Mouse (Mus musculus): ENCODE results near the gene Zbtb9. TPM values are rescaled to one million over a fixed set of nuclear protein-coding genes. Genes with fewer than 3 reads are reported as not detected.

The Zbtb9 gene
- polyA plus RNA-seq, 1 experiment from 2014 or later, result 10.8 TPM

GRCm38 (mm10) chr17:26951952-26952877 lies 20.8 kb upstream of the Zbtb9 start:
- H3K9me3 ChIP-seq (ENCODE audit: control insufficient read depth, low read length), result no peaks in the 10 kb centered on the region
- 3% methylated on average over 23 of the region's 23 CpGs for WGBS
- peak overlapping the region; percentile 51 for H3K9ac ChIP-seq (replicated peaks; ENCODE audit: low read depth, low read length)

GRCm38 (mm10) chr17:26953201-26953600 lies 19.8 kb upstream of the Zbtb9 start:
- Histone ChIP-seq H3K27ac (ENCODE audit: low read depth, low read length) (no peak overlapping the region), H3K9ac (replicated peaks; ENCODE audit: low read depth, low read length) (peak overlapping the region; percentile 39), H3K9me3 (ENCODE audit: control insufficient read depth, low read length) (no peaks in the 10 kb centered on the region), H3K27me3 (ENCODE audit: control insufficient read depth, insufficient read depth, low read length) (no peaks in the 10 kb centered on the region), H3K4me1 (ENCODE audit: control insufficient read depth, insufficient read depth, low read length) (peaks cover 48% of the 10 kb centered on the region), H3K36me3 (ENCODE audit: control insufficient read depth, insufficient read depth, low read length) (peaks cover 26% of the 10 kb centered on the region), H3K4me2 (ENCODE audit: low read depth, low read length) (peak overlapping the region; percentile 89), H3K4me3 (ENCODE audit: low read depth, low read length) (peak overlapping the region; percentile 35)
- WGBS, result 27% methylated on average over 6 of the region's 6 CpGs
- ATAC-seq (ENCODE audit: low read depth), result no peak

More at GRCm38 (mm10) chr17:26951952-26952877, 20.8 kb upstream of the Zbtb9 start:
- H3K27ac ChIP-seq (ENCODE audit: low read depth, low read length), result peak overlapping the region; percentile 60; the same call in 1 of the 2 replicates
- peaks cover 21% of the 10 kb centered on the region for H3K36me3 ChIP-seq (ENCODE audit: control insufficient read depth, insufficient read depth, low read length)
- H3K27me3 ChIP-seq (ENCODE audit: control insufficient read depth, insufficient read depth, low read length), result no peaks in the 10 kb centered on the region
- H3K4me2 ChIP-seq (ENCODE audit: low read depth, low read length), result peak overlapping the region; percentile 89
- ATAC-seq (ENCODE audit: low read depth), result 0 out of 2 replicates have a peak, but pooled peaks have one; percentile 26
- H3K4me1 ChIP-seq (ENCODE audit: control insufficient read depth, insufficient read depth, low read length), result peaks cover 54% of the 10 kb centered on the region
- peak overlapping the region; percentile 35 for H3K4me3 ChIP-seq (ENCODE audit: low read depth, low read length)

GRCm38 (mm10) chr17:26953726-26954125 lies 19.2 kb upstream of the Zbtb9 start:
- H3K27ac ChIP-seq (ENCODE audit: low read depth, low read length), result 0 out of 2 replicates have a peak overlapping the region, but pooled peaks have one; percentile 16
- no peaks in the 10 kb centered on the region for H3K9me3 ChIP-seq (ENCODE audit: control insufficient read depth, low read length)
- no peaks in the 10 kb centered on the region for H3K27me3 ChIP-seq (ENCODE audit: control insufficient read depth, insufficient read depth, low read length)
- ATAC-seq (ENCODE audit: low read depth), result no peak
- WGBS, result 20% methylated on average over 12 of the region's 16 CpGs
- peaks cover 30% of the 10 kb centered on the region for H3K36me3 ChIP-seq (ENCODE audit: control insufficient read depth, insufficient read depth, low read length)
- H3K4me3 ChIP-seq (ENCODE audit: low read depth, low read length), result peak overlapping the region; percentile 13
- peak overlapping the region; percentile 89 for H3K4me2 ChIP-seq (ENCODE audit: low read depth, low read length)
- peak overlapping the region; percentile 39; the same call in 1 of the 2 replicates for H3K9ac ChIP-seq (replicated peaks; ENCODE audit: low read depth, low read length)
- H3K4me1 ChIP-seq (ENCODE audit: control insufficient read depth, insufficient read depth, low read length), result peaks cover 48% of the 10 kb centered on the region

GRCm38 (mm10) chr17:26956309-26956708 lies 16.7 kb upstream of the Zbtb9 start:
- Histone ChIP-seq H3K9ac (replicated peaks; ENCODE audit: low read depth, low read length) (no peak overlapping the region), H3K4me1 (ENCODE audit: control insufficient read depth, insufficient read depth, low read length) (peaks cover 25% of the 10 kb centered on the region), H3K9me3 (ENCODE audit: control insufficient read depth, low read length) (no peaks in the 10 kb centered on the region), H3K4me3 (ENCODE audit: low read depth, low read length) (no peak overlapping the region), H3K4me2 (ENCODE audit: low read depth, low read length) (no peak overlapping the region), H3K27me3 (ENCODE audit: control insufficient read depth, insufficient read depth, low read length) (no peaks in the 10 kb centered on the region), H3K36me3 (ENCODE audit: control insufficient read depth, insufficient read depth, low read length) (peaks cover 46% of the 10 kb centered on the region), H3K27ac (ENCODE audit: low read depth, low read length) (no peak overlapping the region)
- ATAC-seq (ENCODE audit: low read depth), result no peak
- WGBS, result 90% methylated on average over 5 of the region's 5 CpGs

GRCm38 (mm10) chr17:26956895-26957294 lies 16.1 kb upstream of the Zbtb9 start:
- Histone ChIP-seq H3K9ac (replicated peaks; ENCODE audit: low read depth, low read length) (no peak overlapping the region), H3K4me3 (ENCODE audit: low read depth, low read length) (no peak overlapping the region), H3K36me3 (ENCODE audit: control insufficient read depth, insufficient read depth, low read length) (peaks cover 52% of the 10 kb centered on the region), H3K27me3 (ENCODE audit: control insufficient read depth, insufficient read depth, low read length) (no peaks in the 10 kb centered on the region), H3K4me1 (ENCODE audit: control insufficient read depth, insufficient read depth, low read length) (peaks cover 22% of the 10 kb centered on the region), H3K9me3 (ENCODE audit: control insufficient read depth, low read length) (no peaks in the 10 kb centered on the region), H3K27ac (ENCODE audit: low read depth, low read length) (no peak overlapping the region), H3K4me2 (ENCODE audit: low read depth, low read length) (no peak overlapping the region)
- no peak for ATAC-seq (ENCODE audit: low read depth)
- WGBS, result 95% methylated on average over 18 of the region's 18 CpGs

GRCm38 (mm10) chr17:26957872-26958271 lies 15.1 kb upstream of the Zbtb9 start:
- Histone ChIP-seq H3K4me2 (ENCODE audit: low read depth, low read length) (no peak overlapping the region), H3K9ac (replicated peaks; ENCODE audit: low read depth, low read length) (no peak overlapping the region), H3K4me3 (ENCODE audit: low read depth, low read length) (no peak overlapping the region), H3K9me3 (ENCODE audit: control insufficient read depth, low read length) (no peaks in the 10 kb centered on the region), H3K4me1 (ENCODE audit: control insufficient read depth, insufficient read depth, low read length) (peaks cover 12% of the 10 kb centered on the region), H3K36me3 (ENCODE audit: control insufficient read depth, insufficient read depth, low read length) (peaks cover 60% of the 10 kb centered on the region), H3K27ac (ENCODE audit: low read depth, low read length) (no peak overlapping the region), H3K27me3 (ENCODE audit: control insufficient read depth, insufficient read depth, low read length) (no peaks in the 10 kb centered on the region)
- 98% methylated on average over 5 of the region's 5 CpGs for WGBS
- ATAC-seq (ENCODE audit: low read depth), result no peak

GRCm38 (mm10) chr17:26958880-26959279 lies 14.1 kb upstream of the Zbtb9 start:
- no peak for ATAC-seq (ENCODE audit: low read depth)
- Histone ChIP-seq H3K4me2 (ENCODE audit: low read depth, low read length) (no peak overlapping the region), H3K4me3 (ENCODE audit: low read depth, low read length) (no peak overlapping the region), H3K27ac (ENCODE audit: low read depth, low read length) (no peak overlapping the region), H3K9me3 (ENCODE audit: control insufficient read depth, low read length) (no peaks in the 10 kb centered on the region), H3K9ac (replicated peaks; ENCODE audit: low read depth, low read length) (no peak overlapping the region), H3K4me1 (ENCODE audit: control insufficient read depth, insufficient read depth, low read length) (peaks cover 2% of the 10 kb centered on the region), H3K36me3 (ENCODE audit: control insufficient read depth, insufficient read depth, low read length) (peaks cover 66% of the 10 kb centered on the region), H3K27me3 (ENCODE audit: control insufficient read depth, insufficient read depth, low read length) (no peaks in the 10 kb centered on the region)
- WGBS, result 63% methylated on average over 5 of the region's 5 CpGs

- Histone ChIP-seq H3K9ac (replicated peaks; ENCODE audit: low read depth, low read length) (no peak overlapping the region), H3K27me3 (ENCODE audit: control insufficient read depth, insufficient read depth, low read length) (no peaks in the 10 kb centered on the region), H3K4me2 (ENCODE audit: low read depth, low read length) (no peak overlapping the region), H3K4me1 (ENCODE audit: control insufficient read depth, insufficient read depth, low read length) (no peaks in the 10 kb centered on the region), H3K4me3 (ENCODE audit: low read depth, low read length) (no peak overlapping the region), H3K36me3 (ENCODE audit: control insufficient read depth, insufficient read depth, low read length) (peaks cover 74% of the 10 kb centered on the region), H3K27ac (ENCODE audit: low read depth, low read length) (no peak overlapping the region), H3K9me3 (ENCODE audit: control insufficient read depth, low read length) (no peaks in the 10 kb centered on the region)
- 94% methylated on average over 4 of the region's 4 CpGs for WGBS
- no peak for ATAC-seq (ENCODE audit: low read depth)
Observed at GRCm38 (mm10) chr17:26959815-26960214, 13.2 kb upstream of the Zbtb9 start.

- no peaks in the 10 kb centered on the region for H3K9me3 ChIP-seq (ENCODE audit: control insufficient read depth, low read length)
- peaks cover 66% of the 10 kb centered on the region for H3K36me3 ChIP-seq (ENCODE audit: control insufficient read depth, insufficient read depth, low read length)
- no peak overlapping the region for H3K4me3 ChIP-seq (ENCODE audit: low read depth, low read length)
- ATAC-seq (ENCODE audit: low read depth), result no peak
- H3K9ac ChIP-seq (replicated peaks; ENCODE audit: low read depth, low read length), result no peak overlapping the region
- 93% methylated on average over 20 of the region's 21 CpGs for WGBS
- no peak overlapping the region for H3K4me2 ChIP-seq (ENCODE audit: low read depth, low read length)
- no peaks in the 10 kb centered on the region for H3K4me1 ChIP-seq (ENCODE audit: control insufficient read depth, insufficient read depth, low read length)
- H3K27ac ChIP-seq (ENCODE audit: low read depth, low read length), result no peak overlapping the region
- no peaks in the 10 kb centered on the region for H3K27me3 ChIP-seq (ENCODE audit: control insufficient read depth, insufficient read depth, low read length)
Observed at GRCm38 (mm10) chr17:26961572-26962240, 11.3 kb upstream of the Zbtb9 start.
